Mouse (Mus musculus) E14TG2a.4 (cell line): ENCODE results near the gene Pex11g.
A peak's percentile ranks its signal among the peaks of the same experiment; 100 is the strongest.

Experiments used
- H3K27me3 ChIP-seq: 2 replicates; pipeline ENCODE4 v1.6.1; 2014; ENCODE audit warnings: low read length, control low read depth; ENCODE audit not compliant: insufficient read depth
- H3K36me3 ChIP-seq: 2 replicates; pipeline ENCODE4 v1.6.1; 2014; ENCODE audit warnings: low read length, control low read depth; ENCODE audit not compliant: insufficient read depth
- H3K4me1 ChIP-seq: replicated peaks from 2 replicates; pipeline ENCODE4 v1.6.1; 2014; ENCODE audit warnings: low read depth, low read length, control low read depth
- H3K4me3 ChIP-seq: replicated peaks from 2 replicates; pipeline ENCODE4 v1.5.1; 2014; ENCODE audit warnings: mild to moderate bottlenecking, low read length
- H3K9me3 ChIP-seq: 2 replicates; pipeline ENCODE4 v1.6.1; 2014; ENCODE audit warnings: low read length, control low read depth
- CTCF ChIP-seq: conservative IDR thresholded peaks from 2 replicates; pipeline ENCODE4 v1.5.1; 2014; ENCODE audit warnings: low read length
- NANOG ChIP-seq: IDR thresholded peaks from 2 replicates; pipeline ENCODE4 v1.6.1; 2014; ENCODE audit warnings: borderline replicate concordance, low read length, mixed read lengths
- POU5F1 ChIP-seq: IDR thresholded peaks from 2 replicates; pipeline ENCODE4 v1.6.1; 2014; ENCODE audit warnings: low read length, borderline replicate concordance

Pex11g gene

GRCm38 (mm10) chr8:3467006-3467885, at the start of gene Pex11g:
Pex11g (minus strand) TSS chr8:3467680.
- H3K4me1 ChIP-seq: peaks cover 19% of the 10 kb centered on the region

GRCm38 (mm10) chr8:3517117-3517495, 49.6 kb upstream of the Pex11g start:
- H3K4me1 ChIP-seq: peaks cover 32% of the 10 kb centered on the region
- no peaks in the 10 kb centered on the region for H3K9me3 ChIP-seq
- H3K27me3 ChIP-seq: no peaks in the 10 kb centered on the region
- TF ChIP-seq CTCF: no peak
- no peak for TF ChIP-seq POU5F1
- no peak for TF ChIP-seq NANOG
- H3K4me3 ChIP-seq: peak overlapping the region; percentile 98
- peaks cover 59% of the 10 kb centered on the region for H3K36me3 ChIP-seq

More at GRCm38 (mm10) chr8:3467006-3467885, at the start of gene Pex11g:
- TF ChIP-seq NANOG (no peak), POU5F1 (no peak), CTCF (no peak)
- H3K4me3 ChIP-seq: peak within 1 kb of the TSS; percentile 76
- H3K27me3 ChIP-seq: no peaks in the 10 kb centered on the region
- no peaks in the 10 kb centered on the region for H3K9me3 ChIP-seq
- H3K36me3 ChIP-seq: no peaks in the 10 kb centered on the region

GRCm38 (mm10) chr8:3516450-3517116, 49.1 kb upstream of the Pex11g start:
- H3K9me3 ChIP-seq: no peaks in the 10 kb centered on the region
- TF ChIP-seq CTCF: no peak
- no peak for TF ChIP-seq NANOG
- TF ChIP-seq POU5F1: no peak
- peak overlapping the region; percentile 98 for H3K4me3 ChIP-seq
- peaks cover 32% of the 10 kb centered on the region for H3K4me1 ChIP-seq
- H3K36me3 ChIP-seq: peaks cover 59% of the 10 kb centered on the region
- no peaks in the 10 kb centered on the region for H3K27me3 ChIP-seq

- H3K9me3 ChIP-seq: no peaks in the 10 kb centered on the region
- no peaks in the 10 kb centered on the region for H3K27me3 ChIP-seq
- H3K4me1 ChIP-seq: peaks cover 37% of the 10 kb centered on the region
- peaks cover 59% of the 10 kb centered on the region for H3K36me3 ChIP-seq
- no peak for TF ChIP-seq NANOG
- TF ChIP-seq CTCF: no peak
- TF ChIP-seq POU5F1: no peak
- H3K4me3 ChIP-seq: peak overlapping the region; percentile 98
These were observed 48.4 kb upstream of the Pex11g start for GRCm38 (mm10) chr8:3515771-3516417.

- peak within 1 kb of the TSS; percentile 98 for H3K4me3 ChIP-seq
- no peaks in the 10 kb centered on the region for H3K27me3 ChIP-seq
- TF ChIP-seq CTCF (no peak), POU5F1 (no peak), NANOG (no peak)
- no peaks in the 10 kb centered on the region for H3K9me3 ChIP-seq
- peaks cover 62% of the 10 kb centered on the region for H3K36me3 ChIP-seq
- peaks cover 42% of the 10 kb centered on the region for H3K4me1 ChIP-seq
These were observed 47.8 kb upstream of the Pex11g start, which contains the start of gene Pnpla6 for GRCm38 (mm10) chr8:3515260-3515671. Pnpla6 (plus strand) TSS chr8:3515384.

- Histone ChIP-seq H3K4me3 (peak overlapping the region; percentile 98), H3K9me3 (no peaks in the 10 kb centered on the region), H3K4me1 (peaks cover 45% of the 10 kb centered on the region), H3K27me3 (no peaks in the 10 kb centered on the region), H3K36me3 (peaks cover 60% of the 10 kb centered on the region)
- TF ChIP-seq NANOG: no peak
- no peak for TF ChIP-seq CTCF
- no peak for TF ChIP-seq POU5F1
These were observed 47.3 kb upstream of the Pex11g start for GRCm38 (mm10) chr8:3514681-3515247.

GRCm38 (mm10) chr8:3507979-3508754, 40.7 kb upstream of the Pex11g start:
- TF ChIP-seq CTCF: no peak
- TF ChIP-seq NANOG: no peak
- TF ChIP-seq POU5F1: no peak
- H3K4me1 ChIP-seq: peaks cover 13% of the 10 kb centered on the region
- no peak overlapping the region for H3K4me3 ChIP-seq
- no peaks in the 10 kb centered on the region for H3K9me3 ChIP-seq
- H3K36me3 ChIP-seq: peaks cover 89% of the 10 kb centered on the region
- no peaks in the 10 kb centered on the region for H3K27me3 ChIP-seq

- TF ChIP-seq CTCF (no peak), POU5F1 (no peak), NANOG (no peak)
- no peak overlapping the region for H3K4me3 ChIP-seq
- H3K36me3 ChIP-seq: peaks cover 39% of the 10 kb centered on the region
- no peaks in the 10 kb centered on the region for H3K9me3 ChIP-seq
- H3K4me1 ChIP-seq: peaks cover 24% of the 10 kb centered on the region
- peaks cover 3% of the 10 kb centered on the region; the same call in 1 of the 2 replicates for H3K27me3 ChIP-seq
These were observed 34.7 kb upstream of the Pex11g start for GRCm38 (mm10) chr8:3502217-3502616.
